Mouse (Mus musculus) testis, adult 2 months (tissue): Measurements from ENCODE around the gene U2af2. TPM values are rescaled to one million over a fixed set of nuclear protein-coding genes. Genes with fewer than 3 reads are reported as not detected.

Experiments
- H3K27ac ChIP-seq: fragments of 200-500 bp; 2 replicates; pipeline ENCODE4 v1.5.1; 2012; ENCODE audit warnings: low read depth, low read length; ENCODE audit not compliant: control insufficient read depth, insufficient read depth
- H3K27me3 ChIP-seq: fragments of 200-500 bp; 2 replicates; pipeline ENCODE4 v1.6.1; 2012; ENCODE audit warnings: mild to moderate bottlenecking, low read length, moderate library complexity; ENCODE audit not compliant: control insufficient read depth, insufficient read depth
- H3K36me3 ChIP-seq: fragments of 200-500 bp; 2 replicates; pipeline ENCODE4 v1.6.1; 2012; ENCODE audit warnings: mild to moderate bottlenecking, low read length; ENCODE audit not compliant: control insufficient read depth, insufficient read depth
- H3K4me1 ChIP-seq: fragments of 200-500 bp; 2 replicates; pipeline ENCODE4 v1.6.1; 2012; ENCODE audit warnings: low read length; ENCODE audit not compliant: control insufficient read depth, insufficient read depth
- H3K4me3 ChIP-seq: fragments of 200-500 bp; 2 replicates; pipeline ENCODE4 v1.5.1; 2012; ENCODE audit warnings: low read depth, mild to moderate bottlenecking, low read length, moderate library complexity, mixed read lengths; ENCODE audit not compliant: control insufficient read depth
- CTCF ChIP-seq: fragments of 200-500 bp; IDR thresholded peaks from 2 replicates; pipeline ENCODE4 v1.5.1; 2012; ENCODE audit warnings: low read depth, mild to moderate bottlenecking, inconsistent platforms, low read length, moderate library complexity; ENCODE audit not compliant: control insufficient read depth, insufficient read depth, insufficient replicate concordance
- POLR2A ChIP-seq: fragments of 200-500 bp; IDR thresholded peaks from 2 replicates; pipeline ENCODE4 v1.6.1; 2012; ENCODE audit warnings: low read depth, mild to moderate bottlenecking, inconsistent platforms, low read length, moderate library complexity; ENCODE audit not compliant: control insufficient read depth
- polyA plus RNA-seq: library from polyadenylated mRNA; depleted of rRNA; stranded (reverse); fragments of >200 nt; gene quantifications from 2 replicates; pipeline ENCODE4 v1.2.3, GENCODE M21; 2012

The U2af2 gene
- polyA plus RNA-seq, 1 experiment, result 88.5 TPM

- Histone ChIP-seq H3K27ac (no peak overlapping the region), H3K27me3 (no peaks in the 10 kb centered on the region), H3K4me3 (peak overlapping the region; percentile 35), H3K36me3 (no peaks in the 10 kb centered on the region), H3K4me1 (peaks cover 17% of the 10 kb centered on the region)
- TF ChIP-seq CTCF (no peak), POLR2A (no peak; the same call in 1 of the 2 replicates)
These were observed 31.2 kb upstream of the U2af2 start for GRCm38 (mm10) chr7:5030554-5031275.

GRCm38 (mm10) chr7:5031496-5031895 is 30.4 kb upstream of the U2af2 start:
- Histone ChIP-seq H3K27ac (no peak overlapping the region), H3K4me1 (peaks cover 17% of the 10 kb centered on the region), H3K36me3 (no peaks in the 10 kb centered on the region), H3K27me3 (no peaks in the 10 kb centered on the region), H3K4me3 (peak overlapping the region; percentile 35)
- TF ChIP-seq POLR2A (no peak), CTCF (no peak)

DNA sequence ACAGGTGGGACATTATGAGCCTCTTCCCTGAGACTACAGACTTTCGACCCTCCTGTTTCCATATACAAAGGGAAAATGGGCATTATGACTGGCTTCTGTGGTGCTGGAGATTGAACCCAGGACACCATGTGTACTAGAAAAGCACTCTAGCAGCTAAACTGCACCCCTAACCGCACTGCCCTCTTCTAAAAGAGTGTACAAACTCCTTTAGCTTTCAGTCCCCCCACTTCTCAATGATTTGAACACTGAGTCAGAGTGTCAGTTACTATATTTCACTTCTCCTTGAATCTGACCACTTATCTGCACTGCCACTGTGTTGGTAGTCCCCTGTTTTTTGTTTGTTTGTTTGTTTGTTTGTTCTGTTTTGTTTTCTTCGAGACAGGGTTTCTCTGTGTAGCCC is 28.1 kb upstream of the U2af2 start, which contains the start of gene 4632433K11Rik:
Gene 4632433K11Rik (plus strand): TSS at position 301 of the 400 bp plus-strand sequence.
- peaks cover 17% of the 10 kb centered on the region for H3K4me1 ChIP-seq
- no peak within 1 kb of the TSS for H3K4me3 ChIP-seq
- H3K27me3 ChIP-seq, result no peaks in the 10 kb centered on the region
- no peaks in the 10 kb centered on the region for H3K36me3 ChIP-seq
- H3K27ac ChIP-seq, result no peak within 1 kb of the TSS
- TF ChIP-seq CTCF (no peak), POLR2A (no peak)

GRCm38 (mm10) chr7:5035628-5036027 is 26.3 kb upstream of the U2af2 start:
- Histone ChIP-seq H3K36me3 (no peaks in the 10 kb centered on the region), H3K4me3 (no peak overlapping the region), H3K27ac (no peak overlapping the region), H3K27me3 (no peaks in the 10 kb centered on the region), H3K4me1 (peaks cover 6% of the 10 kb centered on the region)
- TF ChIP-seq POLR2A (no peak), CTCF (no peak)

- no peak for TF ChIP-seq POLR2A
- TF ChIP-seq CTCF, result no peak
These were observed 25.8 kb upstream of the U2af2 start for GRCm38 (mm10) chr7:5036136-5036535.

DNA sequence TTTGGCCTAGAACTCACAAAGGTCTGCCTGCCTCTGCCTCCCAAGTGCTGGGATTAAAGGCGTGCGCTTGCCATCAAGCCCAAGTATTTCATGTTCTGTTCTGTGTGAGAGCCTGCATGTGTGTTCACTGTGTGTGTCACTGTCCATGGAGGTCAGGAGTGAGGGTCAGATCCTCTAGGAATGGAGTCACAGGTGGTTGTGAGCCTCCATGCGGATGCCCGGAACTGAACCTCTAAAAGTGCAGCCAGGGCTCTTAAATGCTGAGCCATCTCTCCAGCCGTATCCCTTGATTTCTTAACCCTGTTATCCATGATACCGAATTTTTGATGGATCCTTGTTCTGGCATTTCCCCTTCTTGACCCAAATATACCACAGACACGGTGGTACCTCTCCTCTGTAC is 24.9 kb upstream of the U2af2 start:
- Histone ChIP-seq H3K4me3 (no peak overlapping the region), H3K4me1 (no peaks in the 10 kb centered on the region; the same call in 1 of the 2 replicates), H3K27me3 (no peaks in the 10 kb centered on the region), H3K27ac (no peak overlapping the region), H3K36me3 (no peaks in the 10 kb centered on the region)
- TF ChIP-seq CTCF, result no peak
- no peak for TF ChIP-seq POLR2A

More at GRCm38 (mm10) chr7:5036136-5036535, 25.8 kb upstream of the U2af2 start:
- Histone ChIP-seq H3K27ac (no peak overlapping the region), H3K36me3 (no peaks in the 10 kb centered on the region), H3K4me3 (no peak overlapping the region), H3K4me1 (peaks cover 3% of the 10 kb centered on the region), H3K27me3 (no peaks in the 10 kb centered on the region)

DNA sequence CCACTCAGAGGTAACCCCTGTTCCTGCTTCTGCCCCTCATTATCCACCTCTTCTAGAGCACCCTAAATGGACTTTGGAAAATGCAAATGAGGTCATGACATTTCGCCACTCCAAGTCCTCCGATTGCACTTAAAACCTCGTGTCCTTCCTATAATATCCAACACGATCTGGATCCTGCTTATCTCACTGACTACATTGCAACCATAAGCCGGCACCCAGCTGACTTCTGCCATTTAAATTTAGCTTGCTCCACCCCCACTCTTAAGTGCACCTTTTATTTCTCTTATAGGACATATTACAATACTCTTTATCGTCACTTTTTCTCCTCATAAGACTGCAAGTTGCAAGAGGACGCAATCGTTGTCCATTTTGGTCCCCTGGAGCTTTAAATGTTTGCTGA is 24.5 kb upstream of the U2af2 start:
- no peaks in the 10 kb centered on the region for H3K36me3 ChIP-seq
- peak overlapping the region; percentile 92; the same call in 1 of the 2 replicates for H3K4me3 ChIP-seq
- H3K27ac ChIP-seq, result no peak overlapping the region

More for the DNA sequence above, 24.5 kb upstream of the U2af2 start:
- Histone ChIP-seq H3K27me3 (no peaks in the 10 kb centered on the region), H3K4me1 (no peaks in the 10 kb centered on the region; the same call in 1 of the 2 replicates)
- TF ChIP-seq POLR2A (no peak), CTCF (no peak)
